8 mouse cellular contexts compared by ENCODE assay signal in the genomic region with DNA sequence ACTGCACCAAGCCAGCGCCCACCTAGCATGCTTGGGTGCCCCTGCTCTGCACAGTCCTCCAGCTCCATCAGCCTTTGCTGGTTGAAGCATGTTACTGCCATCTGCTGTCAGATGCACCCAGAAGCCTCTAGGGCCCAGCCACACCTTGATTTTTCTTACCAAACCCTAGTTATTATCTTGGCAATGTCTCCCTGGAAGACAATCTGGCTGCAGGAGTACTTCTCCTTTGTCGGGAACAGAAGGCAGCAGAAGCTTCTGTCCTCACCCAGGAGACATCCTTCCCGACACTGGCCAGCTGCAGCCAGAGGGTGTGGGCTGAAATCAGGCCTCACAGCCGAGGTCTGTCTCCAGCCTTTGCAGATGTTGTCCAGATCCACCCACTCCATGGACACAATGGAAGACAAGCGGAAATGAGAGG. TPM values are rescaled to one million over a fixed set of nuclear protein-coding genes. Genes with fewer than 3 reads are reported as not detected.
A peak's percentile ranks its signal among the peaks of the same experiment; 100 is the strongest.
DNase-seq lines count a peak whose midpoint lies in the region; ATAC-seq and TF ChIP-seq lines count a peak whose summit lies in the region.

No protein-coding gene starts in this region.

- no peak; the same call in 1 of the 2 replicates for TF ChIP-seq EP300 in heart, postnatal 0 days (IDR thresholded peaks at IDR 0.05; ENCODE audit: low read depth)
- no peak; the same call in 1 of the 2 replicates for TF ChIP-seq EP300 in lung, postnatal 0 days (IDR thresholded peaks at IDR 0.05)
- no peak for TF ChIP-seq EP300 in stomach, postnatal 0 days (optimal IDR thresholded peaks at IDR 0.05)

- H3K4me1 ChIP-seq in midbrain, embryonic 15.5 days = no peaks in the 10 kb centered on the region
- 0 out of 2 replicates have a peak, but pooled peaks cover 6% of the 10 kb centered on the region for H3K4me1 ChIP-seq in midbrain, embryonic 11.5 days (ENCODE audit: control insufficient read depth, insufficient read depth, low read length)
- peaks cover 15% of the 10 kb centered on the region; the same call in 1 of the 2 replicates for H3K4me1 ChIP-seq in forebrain, embryonic 13.5 days
- H3K4me1 ChIP-seq in heart, postnatal 0 days (ENCODE audit: control insufficient read depth, insufficient read depth) = 0 out of 2 replicates have a peak, but pooled peaks cover 3% of the 10 kb centered on the region
- peaks cover 26% of the 10 kb centered on the region for H3K4me1 ChIP-seq in lung, postnatal 0 days (ENCODE audit: insufficient read depth, low read depth, low read length)
- peaks cover 9% of the 10 kb centered on the region for H3K4me1 ChIP-seq in stomach, postnatal 0 days (replicated peaks; ENCODE audit: control insufficient read depth, insufficient read depth)

- TF ChIP-seq CTCF in heart, postnatal 0 days (IDR thresholded peaks at IDR 0.05; ENCODE audit: low read depth) = peak; percentile 32
- TF ChIP-seq CTCF in lung, postnatal 0 days (IDR thresholded peaks at IDR 0.05) = peak; percentile 69
- TF ChIP-seq CTCF in stomach, postnatal 0 days (IDR thresholded peaks at IDR 0.05; ENCODE audit: low read depth) = peak; percentile 67

- DNase-seq in midbrain, embryonic 11.5 days (ENCODE audit: low spot score, missing footprints) = no peak
- DNase-seq in heart, postnatal 0 days (ENCODE audit: low spot score) = peak; percentile 57
- peak; percentile 65 to 73 for DNase-seq in kidney, postnatal 4 days
- peak; percentile 81 for DNase-seq in lung, postnatal 0 days (ENCODE audit: low spot score)
- DNase-seq in stomach, postnatal 0 days (ENCODE audit: low spot score) = no peak
- DNase-seq in cerebellum, adult 9-10 months = no peak

- H3K4me3 ChIP-seq in midbrain, embryonic 15.5 days = no peak overlapping the region
- H3K4me3 ChIP-seq in midbrain, embryonic 11.5 days (ENCODE audit: low read depth, low read length) = no peak overlapping the region
- H3K4me3 ChIP-seq in forebrain, embryonic 13.5 days = no peak overlapping the region
- H3K4me3 ChIP-seq in heart, postnatal 0 days (ENCODE audit: low read depth, low read length) = no peak overlapping the region
- no peak overlapping the region for H3K4me3 ChIP-seq in lung, postnatal 0 days (ENCODE audit: low read depth, low read length)
- H3K4me3 ChIP-seq in stomach, postnatal 0 days (ENCODE audit: low read depth, low read length) = no peak overlapping the region

- 60% methylated on average over 5 of the region's 5 CpGs for WGBS in midbrain, embryonic 15.5 days
- 65% methylated on average over 5 of the region's 5 CpGs for WGBS in midbrain, embryonic 11.5 days
- 82% methylated on average over 5 of the region's 5 CpGs for WGBS in forebrain, embryonic 13.5 days
- 26% methylated on average over 5 of the region's 5 CpGs for WGBS in heart, postnatal 0 days
- WGBS in lung, postnatal 0 days = 39% methylated on average over 5 of the region's 5 CpGs
- 36% methylated on average over 5 of the region's 5 CpGs for WGBS in stomach, postnatal 0 days

- no peaks in the 10 kb centered on the region for H3K27me3 ChIP-seq in midbrain, embryonic 15.5 days (replicated peaks)
- no peaks in the 10 kb centered on the region for H3K27me3 ChIP-seq in midbrain, embryonic 11.5 days (ENCODE audit: control insufficient read depth, insufficient read depth, low read length)
- no peaks in the 10 kb centered on the region for H3K27me3 ChIP-seq in forebrain, embryonic 13.5 days
- no peaks in the 10 kb centered on the region for H3K27me3 ChIP-seq in heart, postnatal 0 days (ENCODE audit: control insufficient read depth, insufficient read depth, low read length)
- no peaks in the 10 kb centered on the region for H3K27me3 ChIP-seq in lung, postnatal 0 days (replicated peaks; ENCODE audit: insufficient read depth, low read length)
- H3K27me3 ChIP-seq in stomach, postnatal 0 days (ENCODE audit: control insufficient read depth, insufficient read depth, low read length) = no peaks in the 10 kb centered on the region

- H3K36me3 ChIP-seq in midbrain, embryonic 15.5 days (replicated peaks) = no peaks in the 10 kb centered on the region
- no peaks in the 10 kb centered on the region for H3K36me3 ChIP-seq in midbrain, embryonic 11.5 days (ENCODE audit: control insufficient read depth, insufficient read depth, low read length)
- H3K36me3 ChIP-seq in forebrain, embryonic 13.5 days (ENCODE audit: poor library complexity, severe bottlenecking) = no peaks in the 10 kb centered on the region
- no peaks in the 10 kb centered on the region for H3K36me3 ChIP-seq in heart, postnatal 0 days (replicated peaks; ENCODE audit: control insufficient read depth, insufficient read depth, low read length)
- H3K36me3 ChIP-seq in lung, postnatal 0 days (ENCODE audit: insufficient read depth, low read length) = no peaks in the 10 kb centered on the region
- H3K36me3 ChIP-seq in stomach, postnatal 0 days (ENCODE audit: control insufficient read depth, insufficient read depth, low read length) = no peaks in the 10 kb centered on the region; the same call in 1 of the 2 replicates

- no peak overlapping the region for H3K9ac ChIP-seq in midbrain, embryonic 15.5 days
- no peak overlapping the region for H3K9ac ChIP-seq in midbrain, embryonic 11.5 days (ENCODE audit: low read length)
- no peak overlapping the region for H3K9ac ChIP-seq in forebrain, embryonic 13.5 days
- no peak overlapping the region for H3K9ac ChIP-seq in heart, postnatal 0 days (replicated peaks; ENCODE audit: low read depth, low read length)
- no peak overlapping the region for H3K9ac ChIP-seq in lung, postnatal 0 days (replicated peaks; ENCODE audit: low read depth)
- H3K9ac ChIP-seq in stomach, postnatal 0 days (ENCODE audit: low read length) = 0 out of 2 replicates have a peak overlapping the region, but pooled peaks have one; percentile 31

- no peaks in the 10 kb centered on the region for H3K9me3 ChIP-seq in midbrain, embryonic 15.5 days
- no peaks in the 10 kb centered on the region for H3K9me3 ChIP-seq in midbrain, embryonic 11.5 days (ENCODE audit: control insufficient read depth, low read length)
- no peaks in the 10 kb centered on the region for H3K9me3 ChIP-seq in forebrain, embryonic 13.5 days (replicated peaks)
- H3K9me3 ChIP-seq in heart, postnatal 0 days (replicated peaks; ENCODE audit: control insufficient read depth, low read length) = no peaks in the 10 kb centered on the region
- H3K9me3 ChIP-seq in lung, postnatal 0 days (ENCODE audit: low read length) = no peaks in the 10 kb centered on the region
- H3K9me3 ChIP-seq in stomach, postnatal 0 days (ENCODE audit: control insufficient read depth, low read length) = no peaks in the 10 kb centered on the region

- peak; percentile 64 for ATAC-seq in midbrain, embryonic 15.5 days (replicated peaks)
- ATAC-seq in midbrain, embryonic 11.5 days (ENCODE audit: low FRiP score) = no peak
- ATAC-seq in forebrain, embryonic 13.5 days = peak; percentile 62; the same call in 1 of the 2 replicates
- peak; percentile 55 for ATAC-seq in heart, postnatal 0 days (ENCODE audit: insufficient read depth, low read depth)
- ATAC-seq in lung, postnatal 0 days = peak; percentile 63
- ATAC-seq in stomach, postnatal 0 days (ENCODE audit: low FRiP score, low TSS enrichment) = peak; percentile 61

- no peak overlapping the region for H3K4me2 ChIP-seq in midbrain, embryonic 15.5 days
- H3K4me2 ChIP-seq in midbrain, embryonic 11.5 days = no peak overlapping the region
- H3K4me2 ChIP-seq in forebrain, embryonic 13.5 days = no peak overlapping the region
- 0 out of 2 replicates have a peak overlapping the region, but pooled peaks have one; percentile 8 for H3K4me2 ChIP-seq in heart, postnatal 0 days (ENCODE audit: low read depth, low read length)
- H3K4me2 ChIP-seq in lung, postnatal 0 days (replicated peaks; ENCODE audit: low read depth, low read length) = no peak overlapping the region
- H3K4me2 ChIP-seq in stomach, postnatal 0 days (replicated peaks; ENCODE audit: low read depth) = no peak overlapping the region

- H3K27ac ChIP-seq in midbrain, embryonic 15.5 days = no peak overlapping the region
- H3K27ac ChIP-seq in midbrain, embryonic 11.5 days (ENCODE audit: low read depth, low read length) = no peak overlapping the region
- H3K27ac ChIP-seq in forebrain, embryonic 13.5 days = no peak overlapping the region
- peak overlapping the region; percentile 68 for H3K27ac ChIP-seq in heart, postnatal 0 days (ENCODE audit: low read depth)
- peak overlapping the region; percentile 43; the same call in 1 of the 2 replicates for H3K27ac ChIP-seq in lung, postnatal 0 days (ENCODE audit: low read length)
- H3K27ac ChIP-seq in stomach, postnatal 0 days (replicated peaks) = peak overlapping the region; percentile 69

RNA-seq across cellular contexts. Expression of gene Emp1, which starts 7.2 kb away (rescaled TPM):
- polyA plus RNA-seq in midbrain, embryonic 15.5 days (2015; fragmentation: Nextera tagmentation; extraction: Ambion mirVana) = 7.3 and 7.6 TPM in 2 replicates
- polyA plus RNA-seq in midbrain, embryonic 11.5 days (2014; fragmentation: Nextera tagmentation; extraction: Ambion mirVana) = 5.9 and 6.4 TPM in 2 replicates
- 3.9 and 5.0 TPM in 2 replicates for polyA plus RNA-seq in forebrain, embryonic 13.5 days (2015; fragmentation: Nextera tagmentation; extraction: Ambion mirVana)
- 536 and 674 TPM in 2 replicates for total RNA-seq in heart, postnatal 0 days (2014; rRNA removed; ENCODE audit: low replicate concordance)
- polyA plus RNA-seq in heart, postnatal 0 days (2015; fragmentation: Nextera tagmentation; extraction: Ambion mirVana) = 39.6 and 45.0 TPM in 2 replicates
- 127 and 136 TPM in 2 replicates for polyA plus RNA-seq in lung, postnatal 0 days (2015; fragmentation: Nextera tagmentation; extraction: Ambion mirVana)
- polyA plus RNA-seq in stomach, postnatal 0 days (2015; fragmentation: Nextera tagmentation; extraction: Ambion mirVana) = 88.1 and 105 TPM in 2 replicates

RNA-seq across cellular contexts. Expression of gene Pbp2, which starts 59.4 kb away (rescaled TPM):
- not detected in 2 replicates for polyA plus RNA-seq in midbrain, embryonic 15.5 days (2015; fragmentation: Nextera tagmentation; extraction: Ambion mirVana)
- polyA plus RNA-seq in midbrain, embryonic 11.5 days (2014; fragmentation: Nextera tagmentation; extraction: Ambion mirVana) = not detected in 2 replicates
- polyA plus RNA-seq in forebrain, embryonic 13.5 days (2015; fragmentation: Nextera tagmentation; extraction: Ambion mirVana) = not detected in 2 replicates
- not detected in 2 replicates for total RNA-seq in heart, postnatal 0 days (2014; rRNA removed; ENCODE audit: low replicate concordance)
- not detected in 2 replicates for polyA plus RNA-seq in heart, postnatal 0 days (2015; fragmentation: Nextera tagmentation; extraction: Ambion mirVana)
- polyA plus RNA-seq in lung, postnatal 0 days (2015; fragmentation: Nextera tagmentation; extraction: Ambion mirVana) = 0.42 and 1.6 TPM in 2 replicates
- polyA plus RNA-seq in stomach, postnatal 0 days (2015; fragmentation: Nextera tagmentation; extraction: Ambion mirVana) = 3.5 and 4.5 TPM in 2 replicates

Comparison
In these comparisons a context has a peak if more than half of its experiments do, and no peak if none do; other contexts are left out.
1. H3K27ac ChIP-seq: peak in heart, postnatal 0 days (single experiment), lung, postnatal 0 days (single experiment) and stomach, postnatal 0 days (single experiment); none in midbrain, embryonic 15.5 days (single experiment), midbrain, embryonic 11.5 days (single experiment) and forebrain, embryonic 13.5 days (single experiment).
2. DNase-seq: peak in heart, postnatal 0 days (single experiment), kidney, postnatal 4 days (2 of 2) and lung, postnatal 0 days (single experiment); none in midbrain, embryonic 11.5 days (single experiment), stomach, postnatal 0 days (single experiment) and cerebellum, adult 9-10 months (single experiment).
3. Peak in every context shown above with its lines, with median percentiles within 50 percentile points of each other: CTCF ChIP-seq.